Mouse (Mus musculus): ENCODE data around the gene Prss50.

Gene Prss50

DNA sequence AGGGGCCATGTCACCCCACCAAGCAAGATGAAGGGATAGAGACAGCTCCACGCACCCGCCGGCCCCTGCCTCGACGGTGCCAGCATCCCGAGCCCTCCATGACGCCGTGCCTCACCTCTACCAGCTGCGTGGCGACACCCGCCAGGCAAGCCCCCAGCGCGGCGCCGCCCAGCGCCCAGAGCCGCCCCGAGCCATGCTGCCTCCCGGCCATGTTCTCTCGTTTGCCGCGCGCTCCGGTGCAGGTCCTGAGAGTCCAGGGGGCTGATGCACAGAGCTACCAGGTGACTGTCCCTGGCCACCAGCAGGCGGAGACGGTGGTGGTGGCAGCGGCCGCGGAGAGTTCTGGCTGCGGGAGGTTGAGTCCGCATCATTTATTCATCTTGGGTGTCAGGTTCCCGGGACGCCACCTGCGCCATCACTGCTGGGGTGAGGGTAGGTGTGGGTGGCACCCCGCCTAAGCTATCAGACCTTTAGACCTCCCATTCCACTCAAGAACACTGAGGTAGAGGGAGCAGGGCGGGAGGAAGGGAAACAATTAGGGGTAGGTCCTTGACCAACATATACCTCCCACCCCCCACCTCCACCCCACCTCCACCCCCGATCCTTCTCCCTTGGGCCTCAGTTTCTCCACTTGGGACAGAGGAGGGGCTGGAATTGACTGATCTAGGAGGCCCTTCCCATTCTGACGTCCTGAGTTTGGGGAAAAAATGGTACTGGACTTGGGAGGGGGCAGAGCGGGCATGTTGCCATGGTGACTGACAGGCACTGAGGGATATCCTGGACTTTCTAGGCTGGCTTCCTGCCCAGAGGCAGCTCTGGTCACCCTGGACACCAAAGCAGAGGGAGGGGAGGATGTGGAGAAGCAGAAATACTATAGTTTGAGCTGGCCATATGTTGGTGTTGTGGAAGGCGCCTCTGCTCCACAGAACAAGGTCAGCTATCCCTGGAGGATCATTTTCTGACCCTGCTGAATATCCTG lies 16.2 kb downstream of the Prss50 start:
- no peak for DNase-seq (ENCODE audit: extremely low spot score, low read depth, low spot score)

DNA sequence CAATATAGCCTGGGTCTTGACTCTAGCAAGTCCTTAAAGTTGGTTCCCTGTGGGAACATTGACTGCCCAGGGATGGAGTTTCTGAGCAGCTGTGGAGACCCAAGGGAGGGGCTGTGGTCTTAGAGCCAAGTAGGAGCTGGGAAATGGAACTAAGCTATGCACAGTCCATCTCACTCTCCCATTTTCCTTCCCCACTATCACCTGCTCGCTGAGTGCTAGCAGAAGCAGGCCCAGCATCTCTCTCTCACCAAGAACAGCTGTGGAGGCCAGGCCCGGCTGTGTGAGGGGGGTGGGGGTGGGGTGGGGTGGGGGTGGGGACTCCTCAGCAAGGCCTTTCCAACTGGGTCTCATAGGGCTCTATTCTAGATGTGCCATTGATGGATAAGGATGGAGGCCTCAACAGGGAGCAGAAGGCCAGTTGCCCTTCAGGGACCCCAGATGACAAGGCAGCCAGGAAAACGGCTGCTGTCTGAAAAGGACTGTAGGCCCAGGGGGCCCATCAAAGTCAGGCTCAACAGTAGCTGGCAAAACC lies 17.0 kb downstream of the Prss50 start:
- no peak for DNase-seq (ENCODE audit: extremely low spot score, low read depth, low spot score)

- DNase-seq (ENCODE audit: extremely low spot score, low read depth, low spot score): no peak
Measured at GRCm38 (mm10) chr9:110875288-110875695, 17.5 kb downstream of the Prss50 start.

GRCm38 (mm10) chr9:110877353-110877752 lies 19.6 kb downstream of the Prss50 start:
- DNase-seq (ENCODE audit: extremely low spot score, low read depth, low spot score): no peak

DNA sequence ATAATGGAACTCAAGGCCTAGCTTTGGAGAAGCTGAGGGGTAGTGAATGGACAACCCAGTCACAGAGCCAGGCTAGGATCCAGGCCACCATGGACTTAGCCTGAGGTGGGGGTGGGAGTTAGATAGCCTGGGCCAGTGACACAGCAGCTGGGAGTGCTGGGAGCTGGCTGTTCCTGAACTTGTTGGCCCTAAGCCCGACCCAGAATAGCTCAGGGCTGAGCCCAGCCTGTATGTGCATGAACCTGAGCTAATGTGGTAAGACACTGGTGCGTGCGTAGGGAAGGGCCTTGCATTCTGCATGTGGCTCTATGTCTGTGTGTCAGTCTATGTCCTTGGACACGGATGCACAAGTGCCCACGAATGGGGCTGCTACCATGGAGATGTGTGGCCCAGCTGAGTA lies 20.1 kb downstream of the Prss50 start:
- no peak for DNase-seq (ENCODE audit: extremely low spot score, low read depth, low spot score)

DNA sequence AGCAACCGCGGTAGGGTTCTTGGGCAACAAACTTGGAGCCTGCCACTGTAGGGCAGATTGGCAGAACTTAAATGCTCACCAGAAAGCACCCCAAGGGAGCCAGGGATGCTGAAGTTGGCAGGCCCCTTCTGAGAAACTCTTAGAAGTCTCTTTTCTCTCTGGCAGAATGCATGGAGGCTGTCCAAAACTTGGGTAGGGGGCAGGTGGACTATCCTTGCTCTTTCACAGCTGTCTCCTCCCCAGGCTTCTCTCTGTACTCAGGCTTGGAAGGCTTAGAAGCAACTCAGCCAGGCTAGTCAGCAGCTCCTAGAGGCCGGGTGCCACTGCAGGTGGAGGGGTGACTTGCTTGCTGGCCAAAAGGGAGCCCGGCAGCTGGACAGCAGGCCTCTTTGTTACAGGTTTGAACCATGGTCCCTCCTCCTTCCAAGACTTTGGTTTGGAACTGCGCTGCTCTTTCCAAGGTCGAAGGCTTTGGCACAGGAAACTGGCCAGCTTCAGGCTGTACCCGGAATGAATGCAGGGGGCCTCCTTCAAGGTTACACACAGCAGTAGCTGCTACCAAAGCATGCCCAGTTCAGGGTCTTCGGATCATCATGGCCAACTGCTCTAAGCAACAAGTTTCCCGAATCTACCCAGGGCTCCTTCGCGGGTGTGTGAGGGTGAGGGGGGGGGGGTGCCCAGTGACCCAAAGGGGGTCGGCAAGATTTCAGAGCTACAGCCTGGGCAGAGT lies 21.6 kb downstream of the Prss50 start, which contains the start of gene Als2cl:
Als2cl (plus strand) TSS at position 680 of the 730 bp plus-strand sequence.
- DNase-seq (ENCODE audit: extremely low spot score, low read depth, low spot score): no peak

- no peak for DNase-seq (ENCODE audit: extremely low spot score, low read depth, low spot score)
Measured at GRCm38 (mm10) chr9:110879998-110880561, 22.3 kb downstream of the Prss50 start, which contains the start of gene Tmie. Gene Tmie (minus strand): TSS chr9:110880113.

DNA sequence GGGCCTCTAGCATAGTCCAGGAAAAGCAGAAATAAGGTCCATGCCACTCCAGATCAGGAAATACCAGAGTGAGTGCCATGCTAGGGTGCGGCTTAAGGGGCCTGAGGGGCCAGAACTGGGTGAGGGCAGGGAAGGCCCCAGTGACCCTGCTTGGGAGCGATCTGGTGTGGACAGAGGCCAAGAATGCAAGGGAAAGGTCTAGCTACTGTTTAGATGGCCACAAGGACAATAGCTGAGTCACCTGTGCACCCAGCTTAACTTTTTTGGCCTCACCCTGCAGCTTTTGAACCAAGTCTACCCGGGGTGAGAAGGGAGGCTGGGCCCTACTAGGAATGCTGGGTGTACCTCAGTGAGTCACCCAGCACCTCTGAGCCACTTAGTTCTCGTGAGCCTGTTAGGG lies 23.0 kb downstream of the Prss50 start:
- DNase-seq (ENCODE audit: extremely low spot score, low read depth, low spot score): no peak

DNA sequence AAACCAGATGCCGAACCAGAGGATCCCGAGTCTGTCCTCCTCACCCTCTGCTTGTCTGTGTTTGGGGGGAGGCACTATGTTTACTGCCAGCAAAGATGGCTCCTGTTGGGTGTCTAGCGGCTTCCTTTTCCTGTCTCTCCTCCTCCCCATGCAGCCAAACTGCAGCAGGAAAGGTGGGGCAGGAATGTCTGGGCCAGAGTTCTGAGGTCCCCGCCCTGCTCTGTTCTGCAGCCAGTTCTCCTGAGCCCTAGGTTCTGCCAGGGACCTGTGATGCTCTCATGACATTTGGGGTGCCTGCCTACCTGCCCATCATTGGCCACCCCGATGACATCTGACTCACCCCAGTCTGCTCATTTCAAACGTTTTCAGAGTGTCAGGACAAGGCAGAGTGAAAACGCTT lies 24.2 kb downstream of the Prss50 start:
- no peak for DNase-seq (ENCODE audit: extremely low spot score, low read depth, low spot score)

- DNase-seq (ENCODE audit: extremely low spot score, low read depth, low spot score): no peak
Measured at GRCm38 (mm10) chr9:110887388-110888303, 29.9 kb downstream of the Prss50 start.

GRCm38 (mm10) chr9:110888935-110889334 lies 31.2 kb downstream of the Prss50 start:
- no peak for DNase-seq (ENCODE audit: extremely low spot score, low read depth, low spot score)

DNA sequence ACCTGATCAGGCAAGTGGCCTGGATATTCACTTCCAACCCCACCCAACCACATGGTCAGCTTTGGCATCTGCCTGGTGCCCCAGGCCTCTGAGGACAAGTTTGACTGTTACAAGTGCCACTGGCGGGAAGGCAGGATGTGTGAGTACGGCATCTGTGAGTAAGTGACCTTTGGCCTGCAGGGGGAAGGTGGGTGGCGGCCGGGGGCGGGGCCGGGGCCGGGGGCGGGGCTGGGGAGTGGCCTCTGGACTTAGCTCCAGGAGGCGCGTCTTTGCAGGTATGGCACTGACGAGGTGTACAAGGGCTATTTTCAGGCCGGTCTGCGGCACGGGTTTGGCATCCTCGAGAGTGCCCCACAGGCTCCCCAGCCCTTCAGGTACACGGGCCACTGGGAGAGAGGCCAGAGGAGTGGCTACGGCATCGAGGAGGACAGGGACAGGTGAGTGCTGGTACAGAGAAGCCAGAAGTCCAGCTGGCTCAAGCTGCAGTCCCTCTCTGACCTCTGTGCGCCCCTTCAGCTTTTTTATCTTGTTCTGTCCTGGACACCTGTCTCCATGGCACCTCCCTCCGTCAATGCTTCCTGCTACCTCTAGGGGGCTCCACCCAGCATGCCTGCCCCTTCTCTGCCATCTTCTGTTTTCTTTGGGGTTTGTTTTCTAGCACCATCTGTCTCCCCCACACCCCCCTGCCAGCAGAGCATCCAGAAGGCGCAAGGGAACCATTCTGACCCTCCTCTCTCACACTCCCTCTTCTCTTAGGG lies 32.4 kb downstream of the Prss50 start:
- no peak for DNase-seq (ENCODE audit: extremely low spot score, low read depth, low spot score)

GRCm38 (mm10) chr9:110891077-110891828 lies 33.5 kb downstream of the Prss50 start:
- no peak for DNase-seq (ENCODE audit: extremely low spot score, low read depth, low spot score)

- no peak for DNase-seq (ENCODE audit: extremely low spot score, low read depth, low spot score)
Measured at GRCm38 (mm10) chr9:110892552-110892951, 34.8 kb downstream of the Prss50 start.

- DNase-seq (ENCODE audit: extremely low spot score, low read depth, low spot score): no peak
Measured at GRCm38 (mm10) chr9:110893429-110893828, 35.7 kb downstream of the Prss50 start.

DNA sequence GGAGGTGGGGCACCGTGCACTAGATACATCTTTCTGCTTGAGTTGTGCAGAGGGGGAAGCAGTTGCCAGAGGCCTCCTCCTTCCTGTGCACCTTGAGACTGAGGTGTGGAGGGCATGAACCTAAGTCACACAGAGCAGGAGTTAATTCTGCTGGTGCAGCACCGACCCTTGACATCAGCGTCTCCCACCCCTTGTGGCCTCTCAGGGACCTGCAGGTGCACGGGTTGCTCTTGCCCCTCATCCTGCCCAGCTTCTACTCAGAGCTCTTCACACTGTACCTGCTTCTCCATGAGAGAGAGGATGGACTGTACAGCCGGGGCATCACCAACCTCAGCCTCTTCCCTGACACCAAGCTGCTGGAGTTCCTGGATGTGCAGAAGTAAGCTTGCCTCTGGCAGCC lies 37.7 kb downstream of the Prss50 start:
- no peak for DNase-seq (ENCODE audit: extremely low spot score, low read depth, low spot score)

- no peak for DNase-seq (ENCODE audit: extremely low spot score, low read depth, low spot score)
Measured at GRCm38 (mm10) chr9:110895994-110896393, 38.2 kb downstream of the Prss50 start.

- no peak for DNase-seq (ENCODE audit: extremely low spot score, low read depth, low spot score)
Measured at GRCm38 (mm10) chr9:110896595-110896994, 38.8 kb downstream of the Prss50 start.

All from hindlimb bud, embryonic 11.5 days (tissue).